Mouse (Mus musculus) cerebellum, postnatal 14 days (tissue): ENCODE results near the gene Klf3.
A peak's percentile ranks its signal among the peaks of the same experiment; 100 is the strongest.

Experiments
- DNase-seq, 2 experiments: peaks; one replicate each; pipeline ENCODE4 v3.0.0; 2021; ENCODE audit warnings: mixed read lengths in 2 of 2

The Klf3 gene

GRCm38 (mm10) chr5:64810860-64811499 lies 7.8 kb downstream of the Klf3 start:
- DNase-seq, result no peak

GRCm38 (mm10) chr5:64811500-64812123 lies 8.4 kb downstream of the Klf3 start:
- DNase-seq, result no peak

- DNase-seq, result peak in 1 of 2 experiments; percentile 63
Observed at GRCm38 (mm10) chr5:64812124-64812982, 9.2 kb downstream of the Klf3 start.

- no peak for DNase-seq
Observed at GRCm38 (mm10) chr5:64812983-64813304, 9.8 kb downstream of the Klf3 start.

- DNase-seq, result peak; percentile 93 to 95
Observed at GRCm38 (mm10) chr5:64813361-64813760, 10.2 kb downstream of the Klf3 start.

GRCm38 (mm10) chr5:64814416-64814815 lies 11.2 kb downstream of the Klf3 start:
- DNase-seq, result no peak

GRCm38 (mm10) chr5:64815631-64816030 lies 12.4 kb downstream of the Klf3 start:
- DNase-seq, result no peak

GRCm38 (mm10) chr5:64816290-64816973 lies 13.2 kb downstream of the Klf3 start:
- DNase-seq, result no peak

- DNase-seq, result no peak
Observed at GRCm38 (mm10) chr5:64816974-64817296, 13.7 kb downstream of the Klf3 start.

DNA sequence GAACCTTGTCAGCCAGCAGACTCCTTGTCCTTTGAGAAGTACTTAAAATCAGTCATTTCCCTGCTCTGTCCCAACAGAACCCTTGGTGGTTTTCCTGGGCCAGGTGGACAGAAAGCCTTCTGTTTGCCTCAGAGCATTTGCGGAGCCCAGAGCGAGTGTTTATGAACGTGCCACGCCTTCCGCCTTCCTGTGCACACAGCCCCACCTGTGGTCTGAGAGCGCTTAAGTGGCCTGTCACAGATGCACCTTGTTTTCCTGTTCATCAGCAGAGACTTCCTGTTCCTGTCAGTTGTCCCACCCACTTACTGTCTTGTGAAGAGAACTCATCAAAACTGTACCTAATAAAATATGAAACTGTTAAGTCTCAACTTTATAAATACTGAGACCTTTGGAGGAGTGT lies 16.2 kb downstream of the Klf3 start:
- DNase-seq, result no peak

DNA sequence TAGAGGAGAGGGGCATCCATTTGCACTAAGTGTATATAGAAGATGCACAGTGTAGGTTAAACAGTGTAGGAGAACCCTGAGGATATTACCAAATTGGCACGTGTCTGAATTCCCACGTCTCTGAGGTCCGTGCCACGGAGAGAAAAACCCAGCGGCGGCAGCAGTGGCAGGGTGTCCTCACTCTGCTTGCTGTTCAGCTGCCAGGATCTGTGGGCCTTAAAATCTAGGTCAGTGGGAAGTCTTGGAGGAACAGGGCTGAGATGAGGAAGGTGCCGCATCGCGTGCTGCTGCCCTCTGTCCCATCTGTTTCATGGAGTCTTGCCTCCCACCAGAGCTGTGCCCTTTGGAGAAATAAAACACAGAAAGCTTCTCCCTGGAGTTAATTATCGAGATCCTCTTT lies 16.9 kb downstream of the Klf3 start:
- DNase-seq, result no peak

GRCm38 (mm10) chr5:64821294-64821693 lies 18.1 kb downstream of the Klf3 start:
- no peak for DNase-seq

DNA sequence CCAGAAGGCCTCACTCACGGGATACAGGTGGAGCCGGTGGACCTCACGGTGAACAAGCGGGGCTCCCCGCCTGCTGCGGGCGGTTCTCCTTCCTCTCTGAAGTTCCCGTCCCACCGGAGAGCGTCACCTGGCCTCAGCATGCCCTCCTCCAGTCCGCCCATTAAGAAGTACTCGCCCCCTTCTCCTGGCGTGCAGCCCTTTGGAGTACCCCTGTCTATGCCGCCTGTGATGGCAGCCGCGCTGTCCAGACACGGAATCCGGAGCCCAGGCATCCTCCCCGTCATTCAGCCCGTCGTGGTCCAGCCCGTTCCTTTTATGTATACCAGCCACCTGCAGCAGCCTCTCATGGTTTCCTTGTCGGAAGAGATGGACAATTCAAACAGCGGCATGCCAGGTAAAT lies 18.8 kb downstream of the Klf3 start:
- no peak for DNase-seq

DNA sequence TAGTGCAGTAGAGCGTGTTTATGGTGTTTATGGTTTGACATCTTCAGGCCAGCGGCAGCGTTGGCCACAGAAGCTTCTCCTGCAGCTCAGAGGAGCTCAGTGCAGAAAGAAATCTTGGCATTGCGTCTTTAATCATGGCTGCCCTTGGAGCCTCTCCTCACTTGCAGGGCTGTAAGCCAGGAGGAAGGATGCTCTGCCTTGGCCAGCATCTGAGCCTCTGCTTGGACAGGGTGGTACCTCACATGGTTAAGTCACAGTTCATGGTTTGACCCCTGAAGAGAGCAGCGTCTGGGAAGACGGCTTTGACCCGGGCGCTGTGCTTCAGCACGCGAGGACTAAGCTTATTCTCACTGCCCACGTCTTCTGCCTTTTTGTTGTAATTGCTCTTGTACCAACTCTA lies 20.2 kb downstream of the Klf3 start:
- no peak for DNase-seq

DNA sequence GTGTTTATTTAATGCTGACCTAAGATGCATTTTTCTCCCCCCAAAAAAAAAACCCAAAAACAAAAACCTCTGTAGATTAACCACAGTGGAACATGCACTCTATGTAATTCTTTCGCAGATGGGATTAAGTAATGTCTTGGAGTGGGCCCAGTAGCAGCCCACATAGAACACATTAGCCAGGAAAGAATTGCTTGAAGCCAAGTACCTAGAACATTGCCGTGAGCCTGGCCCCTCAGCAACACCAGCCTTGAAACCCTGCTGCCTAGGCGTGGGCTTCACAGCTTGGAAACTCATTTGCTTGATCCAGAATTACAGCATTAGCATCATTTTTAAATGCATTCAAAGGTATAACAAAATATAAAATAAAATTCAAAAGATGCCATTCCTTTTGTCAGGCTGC lies 21.6 kb downstream of the Klf3 start:
- DNase-seq, result no peak

- no peak for DNase-seq
Observed at GRCm38 (mm10) chr5:64825496-64825895, 22.3 kb downstream of the Klf3 start.

DNA sequence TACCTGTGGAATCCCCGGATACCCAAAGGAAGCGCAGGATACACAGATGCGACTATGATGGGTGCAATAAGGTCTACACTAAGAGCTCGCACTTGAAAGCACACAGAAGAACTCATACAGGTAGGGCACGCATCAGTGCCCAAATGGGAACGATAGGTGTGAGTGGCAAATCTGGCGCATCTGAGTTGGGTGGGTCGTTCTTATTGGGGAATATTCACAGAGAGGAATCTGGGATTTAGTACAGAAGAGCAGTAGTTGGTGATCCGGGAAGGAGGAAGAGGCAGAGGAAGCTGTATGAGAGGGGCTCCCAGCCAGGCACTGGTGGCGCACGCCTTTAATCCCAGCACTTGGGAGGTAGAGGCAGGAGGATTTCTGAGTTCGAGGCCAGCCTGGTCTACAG lies 24.0 kb downstream of the Klf3 start:
- no peak for DNase-seq

- DNase-seq, result no peak
Observed at GRCm38 (mm10) chr5:64828314-64828713, 25.1 kb downstream of the Klf3 start.

DNA sequence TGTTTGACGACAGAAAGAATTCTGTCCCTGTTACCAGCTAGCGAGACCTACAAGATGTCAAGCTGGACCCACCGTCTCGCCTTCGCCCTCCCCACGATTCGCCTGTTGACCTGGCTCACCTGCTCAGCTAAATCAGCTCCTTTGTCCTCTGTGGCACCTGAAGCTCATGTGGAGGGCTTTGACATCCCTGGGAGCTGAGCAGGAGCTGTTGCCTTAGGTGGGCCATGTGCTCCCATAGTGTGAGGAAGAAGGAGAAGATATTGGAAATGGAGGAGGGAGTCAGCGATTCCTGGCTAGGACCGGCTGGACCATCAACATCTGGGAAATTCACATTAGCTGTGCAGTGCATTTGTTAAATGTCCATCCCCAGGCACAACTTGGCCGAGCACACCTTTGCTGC lies 26.4 kb downstream of the Klf3 start:
- no peak for DNase-seq

DNA sequence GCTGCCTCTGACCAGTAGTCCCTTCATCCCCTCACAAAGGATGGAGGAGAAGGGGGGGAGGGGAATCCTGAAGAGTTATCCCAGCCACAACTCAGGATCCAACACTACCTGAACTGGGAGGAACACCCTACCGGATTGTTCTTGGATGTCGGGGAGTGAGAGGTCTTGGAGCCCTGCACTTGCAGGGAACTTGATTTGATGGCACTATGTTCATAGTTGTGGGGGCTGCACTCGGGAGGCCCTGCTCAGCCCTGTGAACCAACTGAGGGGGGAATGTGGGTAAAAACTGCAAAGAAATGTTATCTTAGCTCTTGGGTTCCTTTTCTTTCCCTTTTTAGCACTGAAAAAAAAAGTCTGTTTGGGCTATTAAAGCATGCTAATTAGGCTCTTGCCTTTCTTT lies 27.6 kb downstream of the Klf3 start:
- no peak for DNase-seq

GRCm38 (mm10) chr5:64833410-64833809 lies 30.2 kb downstream of the Klf3 start:
- DNase-seq, result no peak

GRCm38 (mm10) chr5:64834213-64834612 lies 31.0 kb downstream of the Klf3 start:
- no peak for DNase-seq

DNA sequence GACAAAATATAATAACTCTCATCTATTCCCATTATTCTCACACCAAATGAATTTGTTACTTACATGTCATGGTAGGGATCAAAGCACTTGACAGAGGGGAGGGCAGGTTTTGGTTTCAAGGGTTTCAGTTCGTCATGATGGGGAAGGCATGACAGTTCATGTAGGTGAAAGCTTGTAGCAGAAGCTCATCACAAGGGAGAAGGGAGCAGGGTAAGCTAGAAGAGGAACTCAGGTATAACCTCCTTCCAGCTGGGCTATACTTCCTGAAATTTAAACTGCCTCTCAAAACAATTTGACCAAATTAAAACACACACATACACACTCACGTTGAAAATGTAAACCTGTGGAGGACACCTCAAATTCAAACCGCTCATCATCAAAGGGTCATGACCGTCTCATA lies 32.1 kb downstream of the Klf3 start:
- DNase-seq, result no peak
